Mouse (Mus musculus): ENCODE results near the gene Gm21985.

GRCm38 (mm10) chr2:112390843-112391242, 124.7 kb downstream of the Gm21985 start:
- TF ChIP-seq CTCF (IDR thresholded peaks at IDR 0.05) (no peak), EP300 (IDR thresholded peaks at IDR 0.05) (no peak)
